Mouse (Mus musculus) adrenal gland, adult 8-10 months (tissue): ENCODE data around the gene Hes7. TPM values are rescaled to one million over a fixed set of nuclear protein-coding genes. Genes with fewer than 3 reads are reported as not detected.
"Not testable (repeated sequence)": the region's sequence is repeated elsewhere in the genome, so short reads cannot be mapped to it uniquely, and the experiment has no call there.

ENCODE experiments used
- DNase-seq: peaks from one replicate; pipeline ENCODE4 v3.0.0; 2022
- total RNA-seq, 4 experiments: library from RNA; stranded (reverse); gene quantifications; 2 replicates each; pipeline ENCODE4 v1.2.4; 2022

Gene Hes7
- total RNA-seq, 4 experiments from 2014 or later: 0.18 to 0.22 TPM; not detected in 2

DNA sequence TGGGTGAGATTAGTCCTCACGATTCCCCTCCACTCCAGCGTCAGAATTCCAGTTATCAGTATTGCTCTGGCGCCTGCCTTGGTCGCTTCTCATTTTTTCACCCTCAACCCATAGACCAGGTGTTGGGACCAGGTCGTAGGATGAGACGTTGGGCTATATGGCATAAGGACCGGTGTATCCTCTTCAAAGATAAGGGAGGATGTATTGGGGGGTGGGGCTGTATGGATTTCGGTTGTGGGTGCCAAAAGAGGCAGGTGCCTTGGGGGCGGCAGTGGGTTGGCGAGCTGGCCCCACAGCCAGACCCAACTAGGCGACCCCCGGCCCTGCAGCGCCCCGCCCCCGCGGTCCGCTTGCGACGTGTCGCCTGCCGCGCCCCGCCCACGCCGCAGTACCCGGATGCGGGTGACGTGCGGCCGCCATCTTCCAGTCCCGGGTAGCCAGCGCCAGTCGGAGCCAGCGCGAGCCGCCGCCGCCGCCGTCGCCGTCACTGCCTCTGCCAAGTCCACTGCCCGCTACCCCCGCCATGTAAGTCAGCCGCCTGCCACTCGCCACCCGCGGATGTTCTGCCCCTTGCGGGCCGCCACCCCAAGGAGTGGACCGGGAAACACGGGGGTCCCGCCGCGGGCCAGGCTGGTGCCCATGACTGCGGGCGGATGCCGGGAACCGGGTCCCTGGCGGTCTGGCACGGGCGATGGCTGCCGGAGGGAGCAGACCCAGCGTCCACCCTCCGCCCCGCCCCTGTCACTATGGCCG is 31.9 kb upstream of the Hes7 start, which contains the start of gene Vamp2:
Gene Vamp2, plus strand, starts transcription at position 388 of the 753 bp plus-strand sequence.
- peak; percentile 83 for DNase-seq

- DNase-seq: no peak
Measured at GRCm38 (mm10) chr11:69088856-69089615, 31.2 kb upstream of the Hes7 start.

- DNase-seq: no peak
Measured at GRCm38 (mm10) chr11:69089616-69090290, 30.5 kb upstream of the Hes7 start.

DNA sequence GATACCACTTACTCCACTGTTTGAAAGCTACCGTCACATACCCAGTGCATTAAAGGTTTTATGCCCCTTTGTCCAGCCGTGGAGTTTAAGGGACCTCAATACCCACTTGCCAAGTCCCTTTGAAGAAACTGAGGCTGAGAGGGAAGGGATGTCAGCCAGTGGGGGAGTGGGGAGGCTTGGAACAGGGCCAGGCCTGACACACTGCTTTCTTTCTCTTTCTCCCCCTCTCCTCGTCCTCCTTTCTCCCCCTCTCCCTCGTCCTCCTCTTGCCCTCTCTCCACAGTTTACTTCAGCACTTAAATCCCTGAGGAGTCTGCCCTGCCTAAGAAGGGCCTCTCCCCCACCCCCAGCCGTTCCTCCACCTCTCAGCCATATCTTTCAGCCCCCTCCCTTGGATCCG is 29.8 kb upstream of the Hes7 start:
- no peak for DNase-seq

DNA sequence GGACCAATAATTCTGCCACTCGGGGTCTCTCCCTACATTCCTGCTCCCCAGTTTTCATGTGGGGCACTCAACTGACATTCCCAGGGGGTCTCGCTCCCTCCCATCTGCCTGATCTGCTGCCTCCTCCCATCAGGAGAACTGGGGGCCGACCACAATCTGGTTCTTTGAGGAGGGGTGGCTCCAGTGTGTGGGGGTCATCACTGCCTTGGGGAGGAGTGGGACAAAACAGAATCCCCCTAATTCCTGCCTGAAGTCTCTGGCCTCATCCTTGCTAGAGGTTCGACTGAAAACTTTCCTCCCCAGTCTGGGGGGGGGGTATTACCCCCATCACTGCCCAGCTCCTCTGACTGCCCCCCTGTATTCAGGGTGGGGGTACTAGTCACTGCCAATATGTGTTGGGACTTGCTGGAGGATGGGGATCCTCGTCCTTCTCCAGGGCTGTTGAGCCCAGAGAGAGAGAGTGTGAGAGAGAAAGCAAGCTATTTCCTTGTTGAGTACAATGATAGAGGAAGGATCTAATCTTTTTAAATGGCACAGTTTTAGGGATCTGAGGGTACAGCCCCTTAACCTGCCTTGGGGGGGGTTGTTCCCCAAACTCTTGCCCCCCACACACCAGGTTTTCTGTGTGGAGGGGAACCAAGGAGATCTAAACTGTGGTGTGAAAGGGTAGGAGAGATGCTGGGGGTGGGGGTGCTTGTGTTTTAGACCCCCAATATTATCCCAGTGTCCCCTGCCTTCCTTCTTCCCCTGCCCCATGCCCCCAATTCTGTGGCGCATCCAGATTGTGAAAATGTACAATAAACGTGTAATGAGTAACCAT is 28.4 kb upstream of the Hes7 start:
- DNase-seq: no peak

DNA sequence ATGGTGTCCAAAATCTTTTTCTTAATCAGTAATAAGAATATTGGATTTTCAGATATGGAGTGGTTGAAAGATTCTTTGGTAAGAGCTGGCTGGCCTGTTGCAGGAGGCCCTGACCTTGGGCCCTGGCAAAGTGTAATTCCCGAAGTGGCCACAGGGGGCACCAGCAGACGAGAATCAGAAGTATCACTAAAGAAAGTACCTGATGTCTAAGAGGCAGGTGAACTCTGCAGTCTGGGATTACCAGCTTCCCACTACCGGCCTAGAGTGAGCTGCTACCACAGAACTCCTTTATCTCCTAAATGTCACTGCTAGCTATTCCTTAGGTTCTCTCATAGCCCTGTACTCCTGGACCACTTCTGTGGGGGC is 27.8 kb upstream of the Hes7 start:
- peak; percentile 83 for DNase-seq

DNA sequence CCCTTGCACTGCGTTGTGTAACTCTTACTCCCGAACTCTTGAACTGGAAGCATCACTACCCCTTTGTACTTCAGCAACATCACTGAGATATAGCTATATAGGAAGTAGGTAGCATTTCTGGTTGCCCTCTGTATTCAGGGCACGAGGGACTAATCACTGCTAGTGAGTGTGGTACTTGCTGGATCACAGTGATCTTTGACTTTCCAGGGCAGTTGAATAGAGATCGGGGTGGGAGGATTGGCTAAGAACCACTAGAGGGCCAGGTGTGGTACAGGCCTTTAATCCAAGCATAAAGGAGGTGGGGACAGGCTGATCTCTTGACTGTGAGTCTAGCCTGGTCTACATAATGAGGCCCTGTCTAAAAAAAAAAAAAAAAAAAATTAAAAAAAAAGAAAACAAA is 27.3 kb upstream of the Hes7 start:
- no peak for DNase-seq

- not testable (repeated sequence) for DNase-seq
Measured at GRCm38 (mm10) chr11:69093856-69094255, 26.3 kb upstream of the Hes7 start.

DNA sequence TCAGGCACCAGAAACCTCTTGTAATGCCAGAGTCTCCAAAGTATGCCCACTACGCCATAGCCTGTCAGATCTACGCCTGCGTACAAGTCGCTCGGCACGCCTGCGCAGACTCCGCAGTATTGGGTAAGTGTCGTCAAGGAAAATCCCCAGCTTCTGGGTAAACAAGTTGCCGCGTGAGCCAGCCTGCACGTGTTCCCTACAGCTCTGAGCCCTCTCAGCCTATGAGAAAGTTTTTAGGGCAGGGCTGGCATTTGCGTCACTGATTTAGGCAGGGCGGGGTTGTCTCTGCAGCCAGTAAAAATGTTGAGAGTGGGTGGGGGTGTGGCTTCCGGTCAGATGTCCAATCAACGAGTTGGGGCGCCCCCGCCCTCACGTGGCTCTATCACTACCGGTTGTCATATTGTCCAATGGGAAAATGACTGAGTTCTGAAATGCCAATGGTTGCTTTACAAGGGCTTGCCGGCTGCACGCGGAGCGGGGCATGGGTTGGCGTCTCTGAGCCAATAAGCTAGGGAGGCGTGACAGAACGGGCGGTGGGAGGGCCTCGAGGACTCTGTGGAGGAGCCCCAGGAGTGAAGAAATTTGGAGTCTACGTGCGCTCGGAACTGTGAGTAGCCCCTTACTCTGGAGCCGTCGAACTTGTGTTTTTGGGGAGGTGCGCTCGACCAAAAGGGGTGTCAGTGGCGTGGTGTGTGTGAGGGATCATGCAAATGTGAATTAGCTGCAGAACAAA is 25.3 kb upstream of the Hes7 start, which contains the start of gene Per1:
Gene Per1, plus strand, starts transcription at position 521 of the 733 bp plus-strand sequence.
- peak; percentile 100 for DNase-seq

DNA sequence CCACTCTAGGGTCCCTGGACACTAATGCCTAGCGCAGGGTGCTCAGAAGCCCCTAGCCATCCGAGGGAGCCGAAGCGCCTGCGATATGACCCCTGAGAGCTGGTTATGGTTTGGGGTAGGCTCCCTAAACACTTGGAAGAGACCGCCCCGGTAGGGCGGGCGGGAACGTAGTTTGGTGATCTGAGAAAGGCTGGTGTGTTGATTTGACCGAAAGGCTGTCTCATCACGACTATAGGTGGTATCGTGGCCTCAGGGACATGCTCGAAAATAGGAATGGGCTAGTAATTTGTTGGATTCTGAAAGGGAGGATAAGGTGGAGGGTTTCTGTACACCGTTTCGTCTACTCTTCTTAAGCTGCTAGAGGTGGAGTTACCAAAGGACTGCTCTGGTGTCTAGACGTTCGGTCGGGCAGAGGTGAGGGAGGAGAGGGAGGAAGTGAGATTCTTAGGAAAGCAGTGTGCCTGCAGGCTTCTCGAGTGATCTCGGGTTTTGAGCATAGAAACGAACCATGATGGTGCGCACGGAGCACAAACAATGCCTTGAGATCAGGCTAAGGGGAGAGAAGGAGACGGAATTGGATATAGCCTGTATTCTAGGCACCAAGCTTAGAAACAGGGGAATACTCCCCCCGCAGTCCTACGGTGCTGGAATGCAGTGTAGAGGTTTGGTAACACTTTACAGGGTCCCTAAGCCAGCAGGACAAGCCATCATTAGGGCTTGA is 24.5 kb upstream of the Hes7 start:
- DNase-seq: no peak

- DNase-seq: no peak
Measured at GRCm38 (mm10) chr11:69096360-69096986, 23.7 kb upstream of the Hes7 start.

GRCm38 (mm10) chr11:69096987-69097900 is 23.0 kb upstream of the Hes7 start:
- DNase-seq: peak; percentile 99

GRCm38 (mm10) chr11:69098039-69098761 is 22.0 kb upstream of the Hes7 start:
- no peak for DNase-seq

DNA sequence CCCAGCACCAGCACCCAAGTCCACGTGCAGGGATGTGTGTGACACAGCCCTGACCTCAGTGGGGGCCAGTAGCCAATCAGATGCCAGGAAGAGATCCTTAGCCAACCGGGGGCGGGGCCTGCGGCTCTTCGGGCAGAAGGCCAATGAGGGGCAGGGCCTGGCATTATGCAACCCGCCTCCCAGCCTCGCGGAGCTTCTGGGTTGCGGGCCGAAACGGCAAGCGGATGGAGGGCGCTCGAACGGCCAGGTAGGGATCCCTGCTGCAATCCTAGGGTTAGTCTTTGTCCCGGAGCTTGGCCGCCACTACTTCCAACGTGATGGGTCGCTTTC is 21.5 kb upstream of the Hes7 start:
- DNase-seq: peak; percentile 98

GRCm38 (mm10) chr11:69099177-69099914 is 20.9 kb upstream of the Hes7 start:
- no peak for DNase-seq

GRCm38 (mm10) chr11:69099915-69100345 is 20.3 kb upstream of the Hes7 start:
- peak; percentile 95 for DNase-seq

GRCm38 (mm10) chr11:69100639-69101360 is 19.4 kb upstream of the Hes7 start:
- DNase-seq: no peak
